Mouse (Mus musculus) neutrophil, adult 65 days (primary cell): Measurements from ENCODE around the gene Rpl10l. TPM values are rescaled to one million over a fixed set of nuclear protein-coding genes. Genes with fewer than 3 reads are reported as not detected.

Experiments used
- total RNA-seq: library from RNA; stranded (reverse); gene quantifications from 2 replicates; pipeline ENCODE4 v1.2.4, GENCODE M21; 2023

The Rpl10l gene
- total RNA-seq: not detected in 2 replicates

DNA sequence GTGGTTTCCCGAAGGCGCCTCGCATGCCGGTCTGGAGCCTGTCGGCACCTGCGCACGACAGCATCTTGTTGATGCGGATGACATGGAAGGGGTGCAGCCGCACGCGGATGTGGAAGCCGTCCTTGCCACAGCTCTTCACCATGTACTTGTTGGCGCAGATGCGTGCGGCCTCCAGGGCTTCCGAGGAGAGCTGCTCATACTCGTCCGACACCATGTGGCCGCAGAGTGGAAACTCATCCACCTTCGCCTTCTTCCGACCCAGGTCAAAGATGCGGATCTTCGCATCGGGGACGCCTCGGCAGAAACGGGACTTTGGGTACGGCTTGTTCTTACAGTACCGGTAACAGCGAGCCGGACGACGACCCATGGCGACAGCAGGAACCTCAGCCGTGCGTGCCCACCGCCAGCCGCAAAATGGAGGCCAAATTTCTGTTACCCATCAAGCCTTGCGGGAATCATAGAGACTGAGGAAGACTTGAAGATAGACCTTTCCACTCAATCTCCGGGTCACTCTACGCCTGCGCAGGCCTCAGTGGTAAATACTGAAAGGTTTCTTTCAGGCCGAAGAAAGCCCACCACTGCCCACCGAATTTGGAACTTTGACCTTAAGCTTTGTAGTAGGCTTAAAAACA lies at the start of gene Rpl10l:
Rpl10l (minus strand) TSS at position 411 of the 632 bp plus-strand sequence.

